Mouse (Mus musculus) pancreas, adult 10 weeks (tissue): Measurements from ENCODE around the gene Chmp4b. TPM values are rescaled to one million over a fixed set of nuclear protein-coding genes. Genes with fewer than 3 reads are reported as not detected.

Source experiments
- polyA plus RNA-seq: library from polyadenylated mRNA; stranded (reverse); fragments of 350-450 nt; fragmentation: Illumina TruSeq; extraction: RNeasy Lipid Tissue Mini Kit (QIAGEN cat#74804); gene quantifications from one replicate; pipeline ENCODE4 v1.2.3, GENCODE M21; 2015; ENCODE audit warnings: low read depth, low replicate concordance; ENCODE audit not compliant: insufficient read depth

Gene Chmp4b
- 35.4 TPM for polyA plus RNA-seq

GRCm38 (mm10) chr2:154651363-154651762 lies at the start of gene Chmp4b:
Chmp4b (plus strand) TSS chr2:154651705.

GRCm38 (mm10) chr2:154603638-154604153 lies 47.8 kb upstream of the Chmp4b start, which contains the start of gene Pxmp4:
Pxmp4 (minus strand) TSS chr2:154603708.

GRCm38 (mm10) chr2:154613118-154614115 lies 38.1 kb upstream of the Chmp4b start, which contains the start of the genes Zfp341 and 4930519P11Rik:
Zfp341 (plus strand) TSS chr2:154613297.
4930519P11Rik (minus strand) TSS chr2:154613437.

Other genes starting within 250 kb of the Chmp4b start
- gene Snta1, start 243.6 kb upstream of the Chmp4b start, polyA plus RNA-seq, result 4.6 TPM
- gene Cbfa2t2, start 215.2 kb upstream of the Chmp4b start, polyA plus RNA-seq, result 2.5 TPM
- not detected for gene 1700003F12Rik, start 104.6 kb upstream of the Chmp4b start, polyA plus RNA-seq
- gene Actl10, start 99.9 kb upstream of the Chmp4b start, polyA plus RNA-seq, result not detected
- gene Necab3, start 92.8 kb upstream of the Chmp4b start, polyA plus RNA-seq, result not detected
- gene E2f1, start 81.8 kb upstream of the Chmp4b start, polyA plus RNA-seq, result 1.2 TPM
- 4.9 TPM for gene Pxmp4, start 48.0 kb upstream of the Chmp4b start, polyA plus RNA-seq
- 1.0 TPM for gene Zfp341, start 38.4 kb upstream of the Chmp4b start, polyA plus RNA-seq
- gene 4930519P11Rik, start 38.3 kb upstream of the Chmp4b start, polyA plus RNA-seq, result not detected
- not detected for gene Gm14214, start 118.3 kb downstream of the Chmp4b start, polyA plus RNA-seq
- gene Raly, start 139.4 kb downstream of the Chmp4b start, polyA plus RNA-seq, result 22.9 TPM
- gene a, start 139.7 kb downstream of the Chmp4b start, polyA plus RNA-seq, result not detected
- 26.5 TPM for gene Eif2s2, start 241.2 kb downstream of the Chmp4b start, polyA plus RNA-seq